Mouse (Mus musculus) NIH3T3 (cell line): ENCODE measurements around the gene Itprip.

Source experiments
- DNase-seq: peaks from one replicate; pipeline ENCODE4 v3.0.0-alpha.2; 2012; ENCODE audit warnings: low read depth

The Itprip gene

DNA sequence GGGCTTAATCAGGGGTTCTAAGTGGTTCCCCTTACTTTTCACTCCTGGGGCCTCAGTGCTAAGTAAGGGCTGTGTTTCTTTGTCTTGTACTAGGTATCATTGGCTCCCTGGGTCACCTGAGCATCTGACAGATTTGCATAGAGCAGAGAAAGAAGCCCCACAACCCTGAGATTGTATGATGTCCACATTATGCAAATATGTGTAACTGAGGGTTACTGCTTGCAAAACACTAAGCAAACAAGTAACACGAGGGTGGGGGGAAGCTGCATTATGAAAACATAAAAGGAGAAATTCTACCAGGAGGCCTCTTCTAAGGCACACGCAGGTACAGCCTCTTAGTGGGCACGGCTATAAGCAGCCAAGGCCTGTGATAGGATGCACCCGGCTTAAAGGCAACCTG is 3.8 kb downstream of the Itprip start:
- no peak for DNase-seq

DNA sequence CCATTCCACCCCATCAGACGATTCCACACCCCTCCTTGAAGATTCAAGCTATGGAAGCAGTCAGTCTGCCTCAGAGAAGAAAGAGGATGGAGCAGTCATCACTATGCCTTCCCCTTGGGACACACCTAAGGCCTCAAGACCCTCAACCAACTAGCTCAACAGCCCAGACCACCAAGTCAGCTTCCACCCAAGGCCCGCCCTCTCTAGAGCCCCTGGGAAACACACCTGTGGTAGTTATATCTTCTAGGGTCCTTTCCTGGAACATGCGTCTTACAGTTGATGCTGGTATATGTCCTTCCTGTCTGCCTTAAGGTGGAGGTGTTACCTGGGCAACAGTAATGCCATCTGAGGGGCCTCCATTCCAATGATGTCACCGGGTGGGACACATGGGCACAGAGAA is 4.9 kb downstream of the Itprip start:
- DNase-seq: no peak

DNA sequence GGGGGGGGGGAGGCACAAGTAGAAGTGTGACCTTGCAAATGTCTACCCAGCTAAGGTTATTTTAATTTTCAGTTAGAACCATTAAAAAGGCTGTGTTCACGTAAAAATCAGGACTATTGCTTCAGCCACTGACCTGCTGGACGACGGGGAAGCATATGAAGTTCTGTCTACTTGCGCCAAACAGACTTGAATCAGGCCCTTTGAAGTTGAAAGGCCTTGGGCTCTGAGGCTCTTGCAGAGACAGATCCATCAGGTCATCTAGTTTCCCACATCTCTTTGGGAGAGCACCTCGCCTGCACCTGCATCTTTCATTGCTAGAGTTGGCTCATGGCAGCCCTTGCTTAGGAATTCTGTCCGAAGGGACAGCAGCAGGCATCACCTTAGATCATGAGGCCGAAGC is 5.8 kb downstream of the Itprip start:
- DNase-seq: no peak

DNA sequence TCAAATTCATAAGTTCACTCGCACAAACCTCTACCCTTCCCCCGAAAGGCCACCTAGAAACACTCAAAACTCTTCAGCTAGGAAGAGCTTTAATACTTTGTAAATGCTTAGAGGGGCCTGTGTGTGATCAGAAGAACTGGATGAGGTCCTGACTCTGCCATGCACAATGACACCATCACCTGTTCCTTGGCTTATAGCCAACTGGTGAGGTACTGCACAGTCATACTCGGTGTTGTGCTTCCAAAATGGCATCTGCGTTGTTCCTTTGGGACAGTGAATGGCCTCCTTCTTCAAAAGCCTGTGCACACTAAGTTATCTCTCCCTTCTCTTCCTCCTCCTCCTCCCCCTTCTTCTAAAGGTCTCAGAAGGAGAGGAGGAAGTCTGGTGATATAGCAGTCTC is 8.3 kb downstream of the Itprip start:
- DNase-seq: no peak

DNA sequence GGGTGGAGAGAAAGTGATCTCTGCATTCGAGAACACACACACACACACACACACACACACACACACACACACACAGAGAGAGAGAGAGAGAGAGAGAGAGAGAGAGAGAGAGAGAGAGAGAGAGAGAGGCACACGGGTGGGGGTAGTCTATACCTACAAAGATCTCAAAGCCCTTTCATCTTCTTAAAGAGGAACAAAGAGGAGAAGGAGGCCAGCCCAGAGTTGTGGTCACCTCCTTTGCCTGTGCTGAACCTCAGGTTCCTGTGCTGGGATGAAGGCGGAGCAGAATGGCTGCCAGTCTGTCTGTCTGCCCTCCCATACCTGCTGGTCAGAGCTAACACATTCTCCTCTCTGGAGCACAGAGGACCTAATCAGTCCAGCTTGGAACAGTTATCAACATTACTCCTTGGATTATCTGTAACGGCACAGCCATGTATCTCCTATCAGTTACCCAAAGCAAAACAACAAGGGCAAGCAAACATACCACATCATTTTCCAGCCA is 8.9 kb downstream of the Itprip start:
- no peak for DNase-seq

DNA sequence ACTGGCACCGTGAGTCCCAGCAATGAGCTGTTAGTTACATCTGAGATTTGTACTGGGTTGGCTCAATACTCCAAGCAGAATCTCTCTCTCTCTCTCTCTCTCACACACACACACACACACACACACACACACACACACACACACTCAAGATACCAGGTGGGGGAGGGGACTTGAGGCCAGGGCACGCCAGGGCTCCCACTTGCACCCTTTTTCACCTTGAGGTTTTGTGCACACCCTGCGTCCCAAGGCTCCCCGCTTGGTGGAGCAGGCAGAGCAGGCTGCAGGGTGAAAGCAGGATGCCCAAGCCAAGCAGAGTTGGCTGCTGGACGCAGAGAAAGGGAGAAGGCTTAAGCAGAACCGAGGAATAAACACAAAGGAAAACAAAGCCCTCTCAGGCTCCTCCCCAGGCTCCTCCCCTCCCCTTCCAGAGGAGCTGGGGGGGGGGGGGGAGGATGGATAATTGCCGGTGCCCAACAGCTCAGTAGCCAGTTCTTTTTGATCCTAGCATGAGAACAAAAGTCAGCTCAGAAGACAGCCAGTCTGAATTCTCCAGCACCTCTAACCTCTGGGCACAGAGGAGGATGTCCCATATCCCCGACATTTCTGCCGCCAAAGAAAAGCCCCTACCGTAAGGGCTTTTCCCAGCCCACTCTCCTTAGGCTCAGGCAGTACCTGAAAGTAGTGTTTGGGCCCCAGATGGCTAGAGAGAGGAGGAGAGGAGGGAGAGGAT is 9.5 kb downstream of the Itprip start:
- peak; percentile 56 for DNase-seq

DNA sequence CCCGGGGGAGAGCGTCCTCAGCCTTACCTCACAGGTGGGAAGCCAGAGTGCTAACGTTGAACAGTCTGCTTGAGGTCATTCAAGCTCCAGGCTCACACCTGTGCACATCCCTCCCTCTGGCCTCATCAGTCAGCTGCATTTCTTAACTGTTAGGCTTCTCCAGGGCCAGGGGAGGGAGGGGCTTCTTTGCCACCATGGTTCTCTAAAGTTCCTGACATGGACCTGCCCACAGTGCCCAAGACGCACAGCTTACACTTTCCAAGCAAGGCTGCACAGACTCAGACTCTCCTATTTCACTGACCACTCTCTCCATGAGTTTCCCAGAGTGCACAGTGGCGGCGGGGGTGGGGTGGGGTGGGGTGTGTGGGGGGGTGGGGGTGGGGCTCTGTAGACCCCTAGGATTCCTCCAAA is 10.1 kb downstream of the Itprip start:
- no peak for DNase-seq

DNA sequence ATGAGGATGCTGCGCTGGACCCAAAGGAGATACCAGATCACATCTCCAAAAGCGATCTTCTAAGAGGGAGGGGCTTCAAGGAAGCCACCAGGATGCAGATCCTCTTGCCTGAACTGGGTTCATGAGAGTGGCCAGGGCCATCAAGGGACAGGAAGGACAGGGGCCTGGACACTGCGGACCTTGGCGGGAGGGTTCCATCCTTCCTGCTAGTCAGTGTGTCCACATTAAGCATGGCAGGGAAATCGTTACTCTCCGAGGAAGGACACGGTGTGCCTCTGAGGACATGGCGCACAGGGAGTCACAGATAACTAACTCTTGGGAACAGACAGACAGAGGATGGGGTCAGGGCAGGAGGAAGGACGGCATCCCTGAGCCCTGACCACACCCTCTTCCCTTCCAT is 11.5 kb downstream of the Itprip start:
- no peak for DNase-seq

DNA sequence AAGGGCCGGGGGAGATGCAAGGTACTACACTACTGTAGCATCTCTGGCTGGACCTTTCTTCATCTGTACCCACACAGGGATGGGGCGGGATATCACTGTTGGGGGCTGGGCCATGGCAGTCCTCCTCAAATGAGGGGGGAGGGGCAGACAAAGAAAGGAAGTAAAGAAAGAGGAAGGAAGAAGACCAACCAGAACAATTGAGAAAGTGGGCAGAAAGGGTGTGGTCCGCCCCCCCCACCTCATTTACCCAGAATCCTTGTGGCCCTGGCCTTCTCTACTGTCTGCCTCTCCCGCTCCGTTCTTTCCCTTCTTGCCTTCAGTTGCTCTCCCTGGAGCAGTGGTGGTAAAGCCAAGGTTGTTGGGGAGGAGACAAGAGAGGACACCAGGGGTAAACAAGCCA is 13.5 kb downstream of the Itprip start:
- no peak for DNase-seq

DNA sequence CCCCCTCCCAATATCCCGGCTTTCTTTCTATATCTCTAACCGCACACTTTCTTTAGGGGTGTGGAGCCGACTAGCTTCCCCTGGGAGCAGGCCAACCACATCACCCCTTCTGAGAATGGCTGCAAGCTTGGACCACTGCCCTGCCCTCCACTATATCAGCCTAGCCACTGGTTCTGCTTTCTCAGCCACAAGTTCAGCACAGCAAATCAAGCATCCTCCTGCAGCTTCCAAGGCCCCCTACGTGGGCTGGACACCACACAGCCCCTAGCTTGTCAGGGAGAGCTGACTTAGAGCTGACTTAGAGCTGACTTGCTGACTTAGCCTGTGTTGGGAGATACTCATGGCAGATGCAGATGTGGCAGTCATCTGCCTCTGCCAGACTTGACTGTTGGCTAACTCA is 14.0 kb downstream of the Itprip start:
- DNase-seq: no peak

DNA sequence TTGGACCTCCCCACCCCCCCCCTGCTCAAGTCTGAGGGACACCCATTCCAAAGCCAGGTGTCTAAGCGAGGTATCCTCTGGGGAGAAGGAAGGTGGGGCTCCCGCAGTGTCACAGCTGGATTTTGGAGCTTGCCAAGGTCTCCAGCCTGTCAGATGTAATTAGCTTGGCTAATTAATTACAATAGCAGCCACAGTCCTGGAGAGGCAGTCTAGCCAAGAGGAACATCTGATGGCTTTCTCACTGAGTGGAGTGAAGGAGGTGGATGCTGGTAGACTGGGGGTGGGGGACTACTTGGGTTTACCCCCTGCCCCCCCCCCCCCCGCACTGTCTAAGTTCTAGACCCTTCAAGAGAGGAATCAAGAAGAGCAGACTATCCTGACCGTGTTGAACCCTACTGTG is 15.4 kb downstream of the Itprip start:
- DNase-seq: no peak

DNA sequence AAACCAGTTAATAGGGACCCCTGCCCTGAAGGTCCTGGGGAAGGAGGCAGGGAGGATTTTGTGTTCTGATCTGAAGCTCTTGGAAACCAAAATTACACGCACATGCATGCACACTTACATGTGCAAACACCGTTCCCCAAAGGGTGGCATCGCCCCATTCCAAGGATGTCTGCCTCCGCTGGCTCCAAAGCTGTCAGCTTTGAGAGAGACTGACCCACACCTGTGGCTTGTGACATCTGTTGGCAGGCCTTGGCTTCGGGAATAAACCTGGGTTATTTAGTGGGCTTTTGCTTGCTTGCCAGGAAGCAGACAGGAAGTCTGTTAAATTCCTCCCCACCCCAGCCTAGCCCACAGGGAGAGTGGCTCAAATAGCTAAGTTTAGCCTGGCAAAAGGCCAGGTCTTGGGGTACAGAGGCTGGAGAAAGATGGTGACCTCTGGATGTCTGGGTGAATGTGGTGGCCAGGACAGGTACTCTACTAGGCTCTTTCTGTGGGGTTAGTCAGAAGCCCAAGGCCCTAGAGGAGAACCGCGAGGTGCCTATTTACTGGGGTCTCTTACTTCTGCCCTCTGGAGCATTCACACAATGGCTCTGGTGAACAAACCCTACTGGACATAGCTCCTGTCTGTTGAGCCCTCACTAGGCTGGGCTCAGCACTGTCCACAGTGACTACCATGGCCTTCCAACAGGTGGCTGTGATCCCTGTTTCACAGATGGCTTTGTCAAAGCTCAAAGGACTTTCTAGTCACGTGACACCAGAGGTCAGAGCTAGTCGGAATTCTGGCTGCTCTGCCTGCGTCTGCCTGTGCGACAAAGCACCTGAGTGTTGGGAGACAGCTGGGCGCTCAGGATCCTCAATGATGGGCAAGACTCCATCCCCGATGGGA is 16.5 kb downstream of the Itprip start:
- peak; percentile 71 for DNase-seq

DNA sequence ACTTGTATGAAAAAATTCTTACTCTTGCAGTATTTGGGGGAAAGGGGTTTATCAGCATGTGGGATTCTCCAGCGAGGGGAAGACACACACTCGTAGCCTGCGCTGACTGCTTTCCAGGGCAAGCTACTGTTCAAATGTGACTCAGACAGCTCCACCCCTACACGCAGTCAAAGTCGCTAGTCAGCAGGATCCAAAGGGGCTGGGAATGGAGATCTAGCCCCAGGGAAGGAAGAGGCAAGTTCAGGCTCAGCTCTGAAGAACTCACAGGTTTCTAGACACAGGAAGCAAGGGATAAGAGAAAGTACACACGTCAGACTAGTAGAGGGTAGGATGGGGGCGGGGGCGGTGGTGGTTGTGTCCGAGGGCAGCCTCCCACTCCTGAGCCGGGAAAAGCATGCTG is 18.5 kb downstream of the Itprip start:
- no peak for DNase-seq

DNA sequence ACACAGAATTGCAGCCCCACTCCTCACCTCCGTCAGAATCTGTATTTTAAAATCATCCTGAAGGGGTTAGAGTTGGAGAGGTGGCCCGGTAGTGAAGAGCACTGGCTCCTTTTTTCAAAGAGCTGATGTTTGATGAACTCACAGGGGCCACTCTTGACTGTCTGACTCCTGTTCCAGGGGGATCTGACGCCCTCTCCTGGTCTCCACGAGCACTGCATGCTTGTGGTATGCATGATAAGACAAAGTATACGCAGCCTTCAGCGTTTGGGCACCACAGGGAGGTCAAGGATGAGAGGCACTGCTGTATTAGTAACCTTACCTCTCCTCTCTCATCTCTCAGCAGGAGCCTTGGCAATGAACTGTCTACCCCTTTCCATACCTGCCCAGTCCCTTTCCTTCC is 19.1 kb downstream of the Itprip start:
- DNase-seq: no peak

DNA sequence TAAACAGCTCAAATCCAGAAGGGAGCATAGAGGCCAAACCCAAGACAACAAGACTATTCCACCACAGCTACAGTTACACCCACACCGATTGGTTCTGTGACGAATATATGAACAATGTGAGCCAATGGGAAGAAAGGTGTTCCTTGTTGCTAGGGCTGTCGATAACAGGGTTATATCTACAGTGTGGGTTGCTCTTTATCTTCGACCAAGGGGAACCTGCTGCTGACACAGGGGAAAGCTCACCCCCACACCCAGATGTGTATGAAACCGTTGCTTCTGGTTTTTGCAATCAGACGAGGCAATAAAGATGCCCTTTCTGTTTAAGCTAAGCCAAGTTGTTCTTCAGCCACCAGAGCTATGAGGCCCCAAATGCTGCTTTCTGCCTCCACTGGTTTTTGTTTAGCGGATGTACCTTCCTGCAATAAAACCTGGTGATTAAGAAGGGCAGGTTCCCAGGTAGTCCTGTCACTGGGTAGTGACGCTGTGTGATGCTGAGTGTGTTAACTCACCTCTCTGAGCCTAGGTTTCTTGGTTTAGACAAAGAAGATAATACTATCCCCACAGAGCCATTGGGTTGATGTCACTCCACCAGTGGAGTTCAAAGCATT is 20.5 kb downstream of the Itprip start:
- no peak for DNase-seq

DNA sequence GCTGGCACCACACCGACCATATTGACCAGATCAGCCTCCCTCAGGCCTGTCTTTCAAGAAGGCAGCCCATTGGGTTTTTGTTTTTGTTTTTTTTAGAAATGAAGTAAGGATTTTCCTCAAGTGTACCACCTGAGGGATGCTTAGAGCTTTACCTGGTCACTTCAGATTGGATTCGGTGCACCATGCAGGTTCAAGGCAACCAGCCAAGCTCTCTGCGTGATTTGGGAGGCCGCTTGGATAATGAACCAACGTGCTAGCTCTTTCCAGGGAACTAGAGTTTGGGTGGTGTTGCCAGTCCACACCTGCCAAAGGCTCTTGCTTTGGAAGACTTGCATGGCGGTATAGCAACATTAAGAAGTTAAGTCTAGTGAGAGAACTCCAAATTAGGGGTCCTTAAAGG is 26.0 kb downstream of the Itprip start:
- no peak for DNase-seq

DNA sequence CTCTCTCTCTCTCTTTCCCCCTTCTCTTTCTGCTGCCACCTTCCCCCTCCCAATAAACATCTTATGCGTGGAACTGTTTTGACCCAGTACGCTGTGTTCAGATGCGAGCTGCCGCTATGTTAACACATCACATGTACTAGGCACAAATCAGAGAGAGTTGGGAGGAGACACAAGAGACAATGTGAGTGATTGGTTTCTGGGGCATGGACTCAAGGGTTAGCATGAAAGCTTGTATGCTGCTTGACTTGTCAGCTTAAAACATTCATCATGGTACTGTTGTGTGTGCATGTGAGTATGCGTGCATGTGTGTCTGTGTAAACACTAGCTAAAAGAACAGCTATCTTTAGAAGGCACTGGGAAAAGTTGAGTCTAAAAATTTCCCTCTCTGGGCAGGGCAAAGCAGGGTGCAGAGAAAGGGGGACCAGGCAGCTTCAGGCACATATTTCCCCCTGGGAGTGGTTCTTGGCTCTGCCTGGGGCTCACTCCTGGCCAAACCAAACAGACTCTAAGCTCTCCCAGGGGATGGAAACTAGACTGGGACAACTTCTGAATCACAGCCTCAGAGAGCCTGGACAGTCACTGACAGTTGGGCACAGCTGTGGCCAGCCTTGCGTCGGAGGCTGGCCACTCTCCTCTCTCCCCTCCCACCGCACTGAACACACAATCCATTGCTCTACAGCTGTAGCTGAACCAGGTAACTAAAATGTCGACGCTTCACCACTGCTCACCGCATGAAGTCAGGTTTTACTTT is 27.4 kb downstream of the Itprip start:
- DNase-seq: peak; percentile 64

DNA sequence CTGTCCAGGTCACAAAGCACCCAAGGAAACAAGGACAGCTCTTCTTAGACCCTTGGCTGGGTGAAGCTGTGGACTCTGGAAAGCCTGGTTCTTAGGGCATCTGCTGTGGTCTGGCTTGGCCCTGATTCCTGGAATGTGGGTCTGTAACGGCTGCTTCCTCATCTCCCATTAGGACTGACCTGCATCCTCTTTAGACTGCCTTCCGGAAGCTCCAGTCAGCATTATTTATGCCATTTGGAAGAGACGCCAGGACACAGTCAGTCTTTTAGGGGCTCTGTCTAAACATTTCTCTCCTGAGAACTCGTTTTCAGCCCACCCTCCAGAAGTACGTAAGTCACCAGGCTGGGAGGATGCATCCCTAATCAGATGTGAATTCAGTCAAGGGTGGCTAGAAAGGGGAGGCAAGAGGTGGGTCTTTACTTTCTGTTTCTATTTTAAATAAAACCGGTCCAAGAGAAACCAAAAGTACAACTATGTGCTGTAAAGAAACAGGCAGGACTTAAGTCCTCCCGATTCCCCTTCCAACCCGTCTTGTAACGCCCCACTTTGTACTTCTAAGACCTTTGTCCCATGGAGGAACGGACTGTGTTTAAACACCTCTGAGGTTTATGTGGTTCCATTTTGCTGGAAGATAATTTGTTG is 28.5 kb downstream of the Itprip start:
- peak; percentile 73 for DNase-seq

DNA sequence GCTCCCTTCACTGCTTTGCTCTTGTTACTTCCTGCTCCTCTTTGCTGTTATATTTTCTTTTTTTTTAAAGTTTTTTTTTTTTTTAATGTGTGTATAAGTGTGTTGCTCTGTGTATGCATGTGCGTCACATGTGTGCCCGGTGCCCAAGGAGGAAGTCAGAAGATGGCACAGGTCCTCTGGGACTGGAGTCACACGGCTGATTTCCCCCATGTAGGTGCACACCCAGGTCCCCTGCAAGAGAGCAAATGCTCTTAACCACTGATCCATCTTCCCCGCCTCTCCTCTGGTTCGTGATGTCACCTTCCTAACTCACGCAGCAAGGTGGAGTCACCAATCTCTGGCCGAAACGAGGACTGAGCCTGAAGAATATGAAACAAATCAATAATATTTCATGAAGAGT is 31.1 kb downstream of the Itprip start:
- DNase-seq: no peak

DNA sequence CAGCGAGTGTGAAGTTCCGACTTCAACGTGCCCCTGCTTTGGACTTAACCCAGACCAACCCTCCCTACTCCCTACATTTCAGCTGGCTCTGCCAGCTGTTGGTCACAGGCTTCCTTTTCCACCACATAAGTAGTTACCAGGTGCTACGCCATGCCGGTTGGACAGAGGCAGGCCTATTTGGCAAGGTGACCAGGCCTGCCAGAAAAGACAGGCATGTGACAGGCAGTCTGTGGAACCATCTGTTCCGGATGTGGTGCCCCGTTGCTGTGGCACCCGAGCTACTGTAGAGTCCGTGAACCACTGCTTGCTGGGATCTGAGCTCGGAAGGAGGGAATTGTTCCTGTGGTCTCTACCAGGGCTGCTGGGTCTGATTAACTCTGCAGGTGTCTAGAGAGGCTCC is 31.7 kb downstream of the Itprip start:
- DNase-seq: no peak

DNA sequence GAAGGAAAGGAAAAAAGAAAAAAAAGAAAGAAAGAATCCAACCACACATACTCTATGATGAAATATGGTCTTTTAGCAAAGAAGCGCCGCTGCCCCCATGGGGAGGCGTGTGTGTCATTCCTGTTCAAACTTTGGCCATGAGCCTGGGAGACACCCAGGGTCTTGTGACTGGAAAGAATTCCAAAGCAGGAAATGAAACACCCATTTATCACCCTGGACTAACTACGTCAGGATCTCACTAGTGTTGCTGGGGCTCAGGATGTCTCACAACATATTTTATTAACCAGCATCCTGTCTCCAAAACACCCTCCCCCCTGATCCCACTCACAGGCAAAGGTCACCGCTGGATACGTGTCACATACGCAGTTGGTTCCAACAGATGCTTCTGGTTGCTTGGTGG is 32.5 kb downstream of the Itprip start:
- DNase-seq: peak; percentile 98

DNA sequence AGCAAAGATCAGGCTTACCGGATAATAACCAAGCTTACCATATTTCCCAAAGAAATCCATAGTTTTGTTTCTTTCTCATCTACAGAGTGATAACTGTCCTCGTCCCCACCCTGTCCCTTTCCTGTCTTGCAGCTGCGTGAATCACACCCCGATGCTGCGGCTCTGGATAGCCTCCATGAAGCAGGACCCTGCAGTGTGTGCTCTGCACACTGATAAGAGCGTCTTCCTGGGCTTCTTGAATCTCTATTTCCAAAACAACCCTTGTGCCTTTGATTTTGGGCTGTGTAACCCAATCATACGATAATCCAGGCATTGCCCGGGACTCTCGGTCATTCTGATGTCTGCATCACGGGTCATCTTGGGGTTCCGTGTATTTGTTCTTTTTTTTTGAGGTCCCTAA is 33.2 kb downstream of the Itprip start:
- DNase-seq: no peak
